Mouse (Mus musculus) limb, embryonic 14.5 days (tissue): Measurements from ENCODE around the gene Scgn. TPM values are rescaled to one million over a fixed set of nuclear protein-coding genes. Genes with fewer than 3 reads are reported as not detected.

Experiments
- ATAC-seq: fragments of 200-750 bp; cut with Nextera tagmentation; 2 replicates; pipeline ENCODE4 v1.8.0; 2017; ENCODE audit warnings: low read depth, moderate number of reproducible peaks, moderate TSS enrichment; ENCODE audit not compliant: low FRiP score
- DNase-seq: peaks from one replicate; pipeline ENCODE4 v3.0.0-alpha.2; 2015; ENCODE audit warnings: low spot score
- H3K27ac ChIP-seq: fragments of 300-500 bp; sonication (generic); replicated peaks from 2 replicates; pipeline ENCODE4 v1.5.1; 2014; ENCODE audit warnings: low read depth, mild to moderate bottlenecking, low read length, moderate library complexity, mixed read lengths
- H3K27me3 ChIP-seq: fragments of 300-500 bp; sonication (generic); 2 replicates; pipeline ENCODE4 v1.6.1; 2014; ENCODE audit warnings: low read length, mixed read lengths; ENCODE audit not compliant: control insufficient read depth, insufficient read depth
- H3K36me3 ChIP-seq: fragments of 300-500 bp; sonication (generic); 2 replicates; pipeline ENCODE4 v1.6.1; 2014; ENCODE audit warnings: mild to moderate bottlenecking, low read length, moderate library complexity, mixed read lengths; ENCODE audit not compliant: control insufficient read depth, insufficient read depth
- H3K4me1 ChIP-seq: fragments of 300-500 bp; sonication (generic); 2 replicates; pipeline ENCODE4 v1.6.1; 2014; ENCODE audit warnings: antibody characterized with exemption, low read length, mixed read lengths; ENCODE audit not compliant: control insufficient read depth, insufficient read depth
- H3K4me2 ChIP-seq: fragments of 300-500 bp; sonication (generic); replicated peaks from 2 replicates; pipeline ENCODE4 v1.6.1; 2014; ENCODE audit warnings: low read depth, mild to moderate bottlenecking, low read length, moderate library complexity; ENCODE audit not compliant: severe bottlenecking
- H3K4me3 ChIP-seq: fragments of 300-500 bp; sonication (generic); replicated peaks from 2 replicates; pipeline ENCODE4 v1.5.1; 2014; ENCODE audit warnings: low read length
- H3K9ac ChIP-seq: fragments of 300-500 bp; sonication (generic); 2 replicates; pipeline ENCODE4 v1.6.1; 2014; ENCODE audit warnings: mild to moderate bottlenecking, low read depth, low read length, moderate library complexity; ENCODE audit not compliant: severe bottlenecking
- H3K9me3 ChIP-seq: fragments of 300-500 bp; sonication (generic); 2 replicates; pipeline ENCODE4 v1.6.1; 2016; ENCODE audit warnings: low read length; ENCODE audit not compliant: control insufficient read depth
- POLR2A ChIP-seq: fragments of 200-500 bp; IDR thresholded peaks from 2 replicates; pipeline ENCODE4 v1.8.0; 2012; ENCODE audit warnings: inconsistent platforms, mild to moderate bottlenecking, moderate library complexity, borderline replicate concordance; ENCODE audit not compliant: insufficient read depth, insufficient read length; ENCODE audit errors: extremely low read depth
- WGBS: fragments of 180-500 bp; shearing (Covaris S2); extraction: QIAGEN DNeasy Blood & Tissue Kit; methylation state at CpG from one replicate; pipeline ENCODE4 v1.1.7; 2014; 5-methylcytosine and 5-hydroxymethylcytosine counted together
- polyA plus RNA-seq, 2 experiments: library from polyadenylated mRNA; depleted of rRNA in 1 of 2; stranded (reverse) in 1 of 2; unstranded in 1 of 2; fragments of >200 nt; fragmentation: Nextera tagmentation in 1 of 2; extraction: Ambion mirVana in 1 of 2; gene quantifications; 2 replicates each; pipeline versions ENCODE4 v1.2.1 to v1.2.3; 2012 to 2014

Gene Scgn
- polyA plus RNA-seq, 2 experiments: 0.12 to 0.20 TPM

- 81% methylated on average over 4 of the region's 4 CpGs for WGBS
- DNase-seq (no peak), ATAC-seq (no peak)
- no peaks in the 10 kb centered on the region for H3K4me1 ChIP-seq
- H3K27me3 ChIP-seq: no peaks in the 10 kb centered on the region
- H3K4me3 ChIP-seq: no peak overlapping the region
- 0 out of 2 replicates have a peak, but pooled peaks cover 3% of the 10 kb centered on the region for H3K36me3 ChIP-seq
- TF ChIP-seq POLR2A: no peak
- no peaks in the 10 kb centered on the region for H3K9me3 ChIP-seq
- no peak overlapping the region for H3K9ac ChIP-seq
- no peak overlapping the region for H3K27ac ChIP-seq
- no peak overlapping the region for H3K4me2 ChIP-seq
Observed at GRCm38 (mm10) chr13:24018515-24018914, 27.5 kb upstream of the Scgn start.

DNA sequence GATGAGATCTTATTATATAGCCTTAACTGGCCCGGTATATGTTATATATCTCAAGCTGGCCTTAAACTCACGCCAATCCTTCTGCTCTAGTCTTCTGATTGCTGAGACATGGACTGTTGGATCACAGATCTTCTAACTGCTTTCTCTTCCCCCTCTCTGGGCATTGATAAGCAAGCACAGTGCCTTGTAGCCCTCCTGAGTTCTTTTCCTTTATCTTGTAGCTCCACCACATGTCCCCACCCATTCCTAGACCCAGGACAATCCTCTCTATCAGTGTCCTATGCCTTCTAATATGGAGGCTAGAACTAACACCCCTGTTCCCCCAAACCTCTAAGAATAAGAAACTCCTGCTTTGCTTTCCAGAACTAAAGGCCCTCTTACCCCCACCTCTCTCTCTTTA is 14.5 kb upstream of the Scgn start:
- no peak for ATAC-seq
- Histone ChIP-seq H3K4me1 (no peaks in the 10 kb centered on the region), H3K27me3 (no peaks in the 10 kb centered on the region), H3K9ac (no peak overlapping the region), H3K4me3 (no peak overlapping the region), H3K9me3 (no peaks in the 10 kb centered on the region), H3K27ac (no peak overlapping the region), H3K36me3 (no peaks in the 10 kb centered on the region), H3K4me2 (no peak overlapping the region)
- TF ChIP-seq POLR2A: no peak
- WGBS: 87% methylated on average over 2 of the region's 2 CpGs
- DNase-seq: no peak

DNA sequence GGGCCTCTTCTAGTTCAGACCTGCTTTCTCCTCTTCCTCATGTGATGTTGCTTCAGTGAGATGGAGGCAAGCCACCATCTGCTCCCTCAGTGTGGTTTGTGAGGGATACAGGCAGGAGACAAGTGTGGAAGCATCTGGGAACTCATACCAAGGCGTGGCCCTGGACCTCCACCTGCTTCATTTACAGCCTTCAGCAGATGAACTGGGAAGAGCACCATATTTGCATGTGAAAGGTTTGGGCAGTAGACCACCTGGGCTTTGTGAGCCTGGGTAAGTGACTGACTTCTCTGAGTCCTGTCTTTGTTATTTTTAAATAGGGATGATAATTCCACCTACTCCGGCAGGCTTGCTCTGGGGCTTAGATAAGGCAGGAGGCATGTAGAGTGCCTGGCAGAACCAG is 10.8 kb upstream of the Scgn start:
- Histone ChIP-seq H3K27me3 (no peaks in the 10 kb centered on the region), H3K4me1 (no peaks in the 10 kb centered on the region), H3K4me3 (no peak overlapping the region), H3K9me3 (no peaks in the 10 kb centered on the region), H3K4me2 (no peak overlapping the region), H3K9ac (no peak overlapping the region), H3K36me3 (no peaks in the 10 kb centered on the region), H3K27ac (no peak overlapping the region)
- ATAC-seq: no peak
- 62% methylated on average over 2 of the region's 2 CpGs for WGBS
- DNase-seq: no peak
- no peak for TF ChIP-seq POLR2A

DNA sequence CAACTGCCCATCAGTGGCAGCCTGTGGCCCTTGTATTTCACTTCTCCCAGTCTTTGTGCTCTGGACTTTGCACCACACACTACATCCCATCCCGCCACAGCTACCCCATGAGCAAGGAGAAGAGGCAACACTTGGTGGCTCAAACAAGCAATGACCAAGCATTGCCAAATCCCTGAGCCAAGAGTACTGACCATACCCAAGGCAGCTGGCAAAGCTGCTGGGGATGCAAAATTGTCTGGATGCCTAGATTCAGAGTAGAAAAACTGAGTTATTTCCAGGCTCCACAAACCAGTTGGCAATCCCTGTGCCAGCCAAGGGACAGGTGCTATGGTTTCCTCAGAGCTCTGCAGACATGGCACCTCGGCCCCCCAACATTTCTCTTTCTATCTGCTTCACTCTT is 10.1 kb upstream of the Scgn start:
- 56% methylated on average over 2 of the region's 2 CpGs for WGBS
- ATAC-seq (no peak), DNase-seq (no peak)
- no peaks in the 10 kb centered on the region for H3K9me3 ChIP-seq
- TF ChIP-seq POLR2A: no peak
- no peak overlapping the region for H3K27ac ChIP-seq
- H3K27me3 ChIP-seq: no peaks in the 10 kb centered on the region
- H3K9ac ChIP-seq: no peak overlapping the region
- no peak overlapping the region for H3K4me3 ChIP-seq
- no peaks in the 10 kb centered on the region for H3K36me3 ChIP-seq
- no peaks in the 10 kb centered on the region for H3K4me1 ChIP-seq
- no peak overlapping the region for H3K4me2 ChIP-seq

- ATAC-seq: no peak
- Histone ChIP-seq H3K9me3 (no peaks in the 10 kb centered on the region), H3K27me3 (peaks cover 2% of the 10 kb centered on the region; the same call in 1 of the 2 replicates), H3K4me3 (no peak overlapping the region), H3K4me2 (no peak overlapping the region), H3K4me1 (no peaks in the 10 kb centered on the region), H3K36me3 (no peaks in the 10 kb centered on the region), H3K27ac (no peak overlapping the region), H3K9ac (no peak overlapping the region)
- no peak for DNase-seq
- no peak for TF ChIP-seq POLR2A
- 84% methylated on average over 2 of the region's 2 CpGs for WGBS
Observed at GRCm38 (mm10) chr13:23998826-23999225, 7.8 kb upstream of the Scgn start.

DNA sequence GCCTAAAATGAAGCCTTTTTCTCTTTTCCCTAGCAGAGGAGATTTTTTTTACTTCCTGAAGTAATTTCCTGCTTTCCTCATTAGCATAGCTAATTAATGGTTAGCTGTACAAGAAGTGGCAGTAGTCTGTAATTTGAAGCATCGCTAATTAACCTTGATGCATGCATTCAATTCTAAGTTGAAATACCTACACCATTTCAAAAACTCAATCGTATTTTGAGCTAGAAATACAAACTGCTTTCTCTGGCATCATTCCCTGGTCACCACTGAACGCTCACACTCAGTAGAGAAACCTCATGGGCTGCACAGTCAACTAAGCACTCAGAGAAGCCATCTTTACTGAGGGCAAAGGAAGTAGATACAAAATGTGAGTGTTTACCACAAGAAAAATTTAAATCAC is 3.7 kb upstream of the Scgn start:
- Histone ChIP-seq H3K36me3 (no peaks in the 10 kb centered on the region), H3K4me1 (no peaks in the 10 kb centered on the region), H3K9me3 (no peaks in the 10 kb centered on the region), H3K27me3 (peaks cover 10% of the 10 kb centered on the region; the same call in 1 of the 2 replicates), H3K4me3 (no peak overlapping the region), H3K9ac (no peak overlapping the region), H3K27ac (no peak overlapping the region), H3K4me2 (no peak overlapping the region)
- no peak for TF ChIP-seq POLR2A
- DNase-seq: no peak
- 56% methylated on average over 3 of the region's 3 CpGs for WGBS
- no peak for ATAC-seq
